In the genomic region with DNA sequence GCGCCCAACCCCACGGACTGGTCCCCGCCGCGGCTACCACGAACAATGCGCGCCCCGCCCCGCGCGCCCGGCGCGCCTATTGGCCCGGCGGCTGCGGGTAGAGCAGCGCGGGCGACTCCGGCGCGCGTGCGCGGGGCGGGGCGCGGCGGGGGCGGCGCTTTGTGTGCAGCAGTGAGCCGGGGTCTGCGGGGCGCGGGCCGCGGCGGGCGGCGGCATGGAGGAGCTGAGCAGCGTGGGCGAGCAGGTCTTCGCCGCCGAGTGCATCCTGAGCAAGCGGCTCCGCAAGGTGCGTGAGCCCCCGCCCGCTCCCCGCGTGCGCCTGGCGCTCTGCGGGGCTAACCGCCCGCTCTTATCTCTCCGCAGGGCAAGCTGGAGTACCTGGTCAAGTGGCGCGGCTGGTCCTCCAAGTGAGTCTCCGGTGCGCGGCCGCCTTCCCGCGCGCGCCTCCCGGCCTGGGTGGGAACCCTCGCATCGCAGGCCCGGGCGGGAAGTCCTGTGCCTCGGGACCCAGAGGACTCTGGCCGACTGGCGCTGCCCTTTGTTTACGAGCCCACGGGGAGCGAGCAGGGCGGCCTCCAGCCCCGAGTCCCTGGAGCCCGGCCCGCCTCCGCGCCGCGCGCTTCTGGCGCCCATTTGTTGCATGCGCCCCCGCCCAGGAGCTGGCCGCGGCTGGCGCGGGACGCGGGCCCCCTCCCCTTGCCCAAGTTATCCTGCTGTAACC, we compare ENCODE assay signal across 8 mouse cellular contexts. TPM values are rescaled to one million over a fixed set of nuclear protein-coding genes. Genes with fewer than 3 reads are reported as not detected.
DNase-seq lines count a peak whose midpoint lies in the region; ATAC-seq lines count a peak whose summit lies in the region.

A gene (plus strand): TSS at position 68 of the 721 bp plus-strand sequence.

- peaks cover 17% of the 10 kb centered on the region for H3K36me3 ChIP-seq in intestine, embryonic 15.5 days

- peak within 1 kb of the TSS; percentile 95 for H3K4me3 ChIP-seq in intestine, embryonic 15.5 days (replicated peaks)

- intact Hi-C loops in left cerebral cortex, postnatal 4 days (cut with DNase I): no loop called here

- peak; percentile 94 for DNase-seq in adrenal gland, adult 2 months
- DNase-seq in embryo, embryonic 10 days (ENCODE audit: low spot score): peak; percentile 89
- DNase-seq in gastrocnemius, postnatal 4 days (ENCODE audit: low spot score in 2 of 2): peak; percentile 82 to 88
- peak; percentile 93 for DNase-seq in left cerebral cortex, postnatal 4 days
- peak; percentile 94 for DNase-seq in mesoderm, embryonic 11.5 days (ENCODE audit: low read depth, low spot score)
- peak; percentile 85 for DNase-seq in right cerebral cortex, postnatal 4 days
- DNase-seq in c-Kit-positive CD71-positive TER-119-positive erythroid progenitor cells, embryonic 14.5 days (ENCODE audit: low spot score): no peak

- peak within 1 kb of the TSS; percentile 80 for H3K27ac ChIP-seq in intestine, embryonic 15.5 days

- peak; percentile 93 for ATAC-seq in intestine, embryonic 15.5 days

- 0 out of 2 replicates have a peak, but pooled peaks cover 8% of the 10 kb centered on the region for H3K27me3 ChIP-seq in intestine, embryonic 15.5 days (replicated peaks)

- peak within 1 kb of the TSS; percentile 89 for H3K9ac ChIP-seq in intestine, embryonic 15.5 days

- no peaks in the 10 kb centered on the region for H3K9me3 ChIP-seq in intestine, embryonic 15.5 days

- peak within 1 kb of the TSS; percentile 89 for H3K4me2 ChIP-seq in intestine, embryonic 15.5 days (replicated peaks)

- under 1% methylated on average over 95 of the region's 99 CpGs for WGBS in intestine, embryonic 15.5 days

- H3K4me1 ChIP-seq in intestine, embryonic 15.5 days (replicated peaks): peaks cover 32% of the 10 kb centered on the region

RNA-seq across cellular contexts. Expression of the gene that starts here (rescaled TPM):
- 1 to 10 TPM; 5.1 to 5.3 TPM for total RNA-seq in adrenal gland, adult 2 months (2021)
- polyA plus RNA-seq in adrenal gland, adult 2 months (2012; rRNA removed): 2.7 and 2.9 TPM in 2 replicates
- total RNA-seq in gastrocnemius, postnatal 4 days (2021): 1 to 10 TPM; 5.4 to 5.6 TPM
- polyA plus RNA-seq in intestine, embryonic 15.5 days (2015; fragmentation: Nextera tagmentation; extraction: Ambion mirVana): 24.8 and 27.0 TPM in 2 replicates
- 1 to 10 TPM; 6.8 to 7.4 TPM for total RNA-seq in left cerebral cortex, postnatal 4 days (2021)
